Mouse (Mus musculus) heart, postnatal 0 days (tissue): ENCODE results near the gene Pacsin2.

Source experiments
- CTCF ChIP-seq: IDR thresholded peaks from 2 replicates; pipeline ENCODE4 v1.5.1; 2016; ENCODE audit warnings: antibody characterized with exemption, control low read depth, low read depth
- EP300 ChIP-seq: IDR thresholded peaks from 2 replicates; pipeline ENCODE4 v1.6.1; 2016; ENCODE audit warnings: antibody characterized with exemption, low read depth

GRCm38 (mm10) chr15:83469279-83469821 lies 4.9 kb upstream of the Pacsin2 start:
- TF ChIP-seq EP300 (no peak), CTCF (no peak)
